Mouse (Mus musculus) forebrain, embryonic 10.5 days (tissue): ENCODE measurements around the gene Foxn2. TPM values are rescaled to one million over a fixed set of nuclear protein-coding genes. Genes with fewer than 3 reads are reported as not detected.
"Not testable (repeated sequence)": the region's sequence is repeated elsewhere in the genome, so short reads cannot be mapped to it uniquely, and the experiment has no call there.

Experiments used
- DNase-seq: peaks from one replicate; pipeline ENCODE4 v3.0.0-alpha.2; 2017; ENCODE audit warnings: low spot score; ENCODE audit errors: extremely low spot score
- H3K27ac ChIP-seq: fragments of 300-500 bp; sonication (generic); 2 replicates; pipeline ENCODE4 v1.5.1; 2016; ENCODE audit warnings: mild to moderate bottlenecking
- H3K27me3 ChIP-seq: fragments of 300-500 bp; sonication (generic); 2 replicates; pipeline ENCODE4 v1.6.1; 2016; ENCODE audit warnings: mild to moderate bottlenecking; ENCODE audit not compliant: poor library complexity, severe bottlenecking
- H3K36me3 ChIP-seq: fragments of 300-500 bp; sonication (generic); replicated peaks from 2 replicates; pipeline ENCODE4 v1.6.1; 2016; ENCODE audit warnings: mild to moderate bottlenecking, moderate library complexity
- H3K4me1 ChIP-seq: fragments of 300-500 bp; sonication (generic); 2 replicates; pipeline ENCODE4 v1.6.1; 2016
- H3K4me3 ChIP-seq: fragments of 300-500 bp; sonication (generic); 2 replicates; pipeline ENCODE4 v1.5.1; 2016; ENCODE audit warnings: mild to moderate bottlenecking, moderate library complexity
- H3K9me3 ChIP-seq: fragments of 300-500 bp; sonication (generic); 2 replicates; pipeline ENCODE4 v1.6.1; 2016; ENCODE audit warnings: mild to moderate bottlenecking, moderate library complexity
- WGBS: fragments of 180-500 bp; shearing (Covaris S2); methylation state at CpG from one replicate; pipeline ENCODE4 v1.1.7; 2016; 5-methylcytosine and 5-hydroxymethylcytosine counted together
- polyA plus RNA-seq: library from polyadenylated mRNA; unstranded; fragments of >200 nt; fragmentation: Nextera tagmentation; extraction: Ambion mirVana; gene quantifications from 2 replicates; pipeline ENCODE4 v1.2.1, GENCODE M21; 2016

The Foxn2 gene
- polyA plus RNA-seq, 1 experiment from 2014 or later, result 14.5 TPM

GRCm38 (mm10) chr17:88430719-88431118 is 9.8 kb upstream of the Foxn2 start:
- no peaks in the 10 kb centered on the region for H3K27me3 ChIP-seq
- no peaks in the 10 kb centered on the region for H3K4me1 ChIP-seq
- no peaks in the 10 kb centered on the region for H3K9me3 ChIP-seq
- WGBS, result 87% methylated on average over 2 of the region's 2 CpGs
- no peaks in the 10 kb centered on the region for H3K36me3 ChIP-seq
- H3K4me3 ChIP-seq, result no peak overlapping the region
- H3K27ac ChIP-seq, result no peak overlapping the region
- DNase-seq, result no peak

DNA sequence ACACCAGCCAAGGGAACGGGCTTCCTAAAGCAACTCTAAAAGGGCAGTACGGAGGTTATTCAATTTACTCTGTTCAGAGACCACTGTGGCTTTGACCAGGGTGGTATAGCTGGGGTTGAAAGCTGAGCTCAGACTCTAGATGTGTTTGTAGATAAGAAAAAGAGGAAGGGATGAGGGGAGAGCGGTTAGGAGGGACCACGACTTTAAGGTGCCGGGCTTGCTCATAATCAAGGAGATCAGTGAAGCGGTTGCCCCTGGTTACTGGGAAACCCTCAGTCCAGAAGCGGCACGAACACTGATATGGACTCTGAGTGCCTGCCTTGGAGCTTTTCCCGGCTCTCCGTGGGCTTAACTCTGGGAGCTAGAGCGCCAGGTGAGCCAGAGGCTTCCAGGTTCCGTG is 9.0 kb upstream of the Foxn2 start:
- Histone ChIP-seq H3K9me3 (no peaks in the 10 kb centered on the region), H3K27ac (no peak overlapping the region), H3K27me3 (no peaks in the 10 kb centered on the region), H3K4me1 (no peaks in the 10 kb centered on the region), H3K36me3 (no peaks in the 10 kb centered on the region), H3K4me3 (no peak overlapping the region)
- DNase-seq, result no peak
- WGBS, result 92% methylated on average over 12 of the region's 12 CpGs

- 91% methylated on average over 10 of the region's 10 CpGs for WGBS
- H3K27ac ChIP-seq, result no peak overlapping the region
- no peak for DNase-seq
- H3K9me3 ChIP-seq, result no peaks in the 10 kb centered on the region
- no peaks in the 10 kb centered on the region for H3K27me3 ChIP-seq
- H3K4me3 ChIP-seq, result no peak overlapping the region
- H3K4me1 ChIP-seq, result no peaks in the 10 kb centered on the region
- H3K36me3 ChIP-seq, result no peaks in the 10 kb centered on the region
Measured at GRCm38 (mm10) chr17:88431987-88432386, 8.5 kb upstream of the Foxn2 start.

DNA sequence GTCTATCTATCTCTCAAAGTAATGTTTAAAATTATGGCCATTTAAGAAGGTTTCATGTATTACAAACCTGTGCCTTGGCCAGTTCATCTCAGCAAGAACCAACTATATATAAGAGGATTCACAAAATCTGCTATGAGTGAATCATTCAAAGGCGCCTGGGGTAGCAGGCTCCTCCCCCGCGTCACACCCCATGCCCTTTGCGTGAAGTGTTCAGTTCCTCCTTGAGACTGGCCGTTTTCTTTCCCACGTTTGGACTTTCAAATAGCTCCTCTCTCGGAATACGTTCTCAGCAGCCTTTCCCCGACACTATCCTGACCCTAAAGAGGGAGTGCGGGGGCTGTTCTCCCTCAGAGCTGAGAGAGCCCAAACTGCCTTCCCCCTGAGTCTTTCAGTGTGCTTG is 5.2 kb upstream of the Foxn2 start:
- peaks cover 16% of the 10 kb centered on the region for H3K27me3 ChIP-seq
- WGBS, result 85% methylated on average over 10 of the region's 10 CpGs
- DNase-seq, result no peak
- H3K36me3 ChIP-seq, result no peaks in the 10 kb centered on the region
- H3K9me3 ChIP-seq, result no peaks in the 10 kb centered on the region
- peaks cover 7% of the 10 kb centered on the region; the same call in 1 of the 2 replicates for H3K4me1 ChIP-seq
- no peak overlapping the region for H3K27ac ChIP-seq
- no peak overlapping the region for H3K4me3 ChIP-seq

DNA sequence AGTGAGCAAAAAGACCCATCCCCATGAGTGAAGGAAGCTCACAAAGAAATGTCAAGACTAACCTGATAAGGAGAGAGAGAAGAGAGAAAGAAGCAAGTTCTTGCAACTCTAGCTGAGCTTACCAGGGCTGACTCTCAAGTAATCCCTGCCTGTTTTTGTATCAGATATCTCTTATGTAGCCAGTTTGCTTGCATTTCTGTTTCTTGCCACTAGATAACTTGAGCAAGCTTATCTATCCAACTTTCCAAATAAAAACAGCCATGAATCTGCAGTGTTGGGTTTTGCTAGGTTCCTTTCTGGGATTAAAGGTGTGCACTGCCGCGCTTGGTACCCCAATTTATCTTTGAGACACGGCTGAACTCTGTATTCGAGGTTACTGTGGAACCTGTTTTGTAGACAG is 4.2 kb upstream of the Foxn2 start:
- no peaks in the 10 kb centered on the region for H3K9me3 ChIP-seq
- 88% methylated on average over 4 of the region's 4 CpGs for WGBS
- no peak for DNase-seq
- H3K4me1 ChIP-seq, result peaks cover 7% of the 10 kb centered on the region; the same call in 1 of the 2 replicates
- peaks cover 16% of the 10 kb centered on the region for H3K27me3 ChIP-seq
- no peak overlapping the region for H3K4me3 ChIP-seq
- no peak overlapping the region for H3K27ac ChIP-seq
- no peaks in the 10 kb centered on the region for H3K36me3 ChIP-seq

DNA sequence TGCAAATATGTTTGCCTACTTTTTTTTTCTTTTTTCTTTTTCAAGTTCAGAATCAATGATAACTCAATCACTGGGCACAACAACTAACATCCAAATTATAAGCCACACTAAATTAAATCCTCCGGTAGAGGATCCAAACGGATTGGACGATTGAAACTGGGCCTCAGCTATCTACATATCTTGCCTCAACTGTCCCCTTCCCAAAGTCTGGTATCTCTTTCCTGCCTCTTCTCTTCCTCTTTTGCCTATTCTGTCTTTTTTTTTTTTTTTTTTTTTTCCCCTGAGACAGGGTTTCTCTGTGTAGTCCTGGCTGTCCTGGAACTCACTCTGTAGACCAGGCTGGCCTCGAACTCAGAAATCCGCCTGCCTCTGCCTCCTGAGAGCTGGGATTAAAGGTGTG is 3.8 kb upstream of the Foxn2 start:
- not testable (repeated sequence) for DNase-seq, H3K27ac ChIP-seq, H3K4me1 ChIP-seq, H3K36me3 ChIP-seq, H3K9me3 ChIP-seq, H3K4me3 ChIP-seq
- H3K27me3 ChIP-seq, result peaks cover 16% of the 10 kb centered on the region
- WGBS, result 86% methylated on average over 5 of the region's 5 CpGs

DNA sequence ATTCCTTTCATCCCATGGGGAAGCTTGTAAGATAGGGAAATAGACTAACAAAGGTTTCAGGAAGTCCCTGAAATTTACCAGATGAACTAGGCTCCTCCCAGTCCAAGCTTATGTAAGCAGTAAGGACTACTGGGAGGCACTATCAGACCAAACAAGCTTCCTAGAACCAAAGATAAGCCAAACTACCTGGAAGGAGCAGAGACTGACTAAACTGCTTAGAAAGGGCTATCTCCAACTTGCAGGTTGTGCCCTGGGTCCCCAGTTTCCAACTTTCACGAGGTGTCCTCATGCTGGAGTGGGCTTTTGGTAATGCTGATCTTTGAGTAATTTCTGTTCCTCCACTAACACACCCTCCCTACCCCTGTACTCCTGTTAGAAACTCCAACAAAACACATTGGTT is 3.1 kb upstream of the Foxn2 start:
- Histone ChIP-seq H3K36me3 (no peaks in the 10 kb centered on the region), H3K9me3 (no peaks in the 10 kb centered on the region), H3K27ac (no peak overlapping the region), H3K27me3 (peaks cover 16% of the 10 kb centered on the region), H3K4me3 (no peak overlapping the region), H3K4me1 (peaks cover 13% of the 10 kb centered on the region)
- no peak for DNase-seq
- 82% methylated on average over 1 of the region's 1 CpGs for WGBS

GRCm38 (mm10) chr17:88439536-88440050 is 918 bp upstream of the Foxn2 start:
- 90% methylated on average over 12 of the region's 12 CpGs for WGBS
- peak overlapping the region; percentile 91 for H3K4me3 ChIP-seq
- no peaks in the 10 kb centered on the region; the same call in 1 of the 2 replicates for H3K36me3 ChIP-seq
- H3K9me3 ChIP-seq, result no peaks in the 10 kb centered on the region
- DNase-seq, result no peak
- peaks cover 16% of the 10 kb centered on the region for H3K27me3 ChIP-seq
- H3K27ac ChIP-seq, result peak overlapping the region; percentile 97; the same call in 1 of the 2 replicates
- peaks cover 21% of the 10 kb centered on the region for H3K4me1 ChIP-seq

DNA sequence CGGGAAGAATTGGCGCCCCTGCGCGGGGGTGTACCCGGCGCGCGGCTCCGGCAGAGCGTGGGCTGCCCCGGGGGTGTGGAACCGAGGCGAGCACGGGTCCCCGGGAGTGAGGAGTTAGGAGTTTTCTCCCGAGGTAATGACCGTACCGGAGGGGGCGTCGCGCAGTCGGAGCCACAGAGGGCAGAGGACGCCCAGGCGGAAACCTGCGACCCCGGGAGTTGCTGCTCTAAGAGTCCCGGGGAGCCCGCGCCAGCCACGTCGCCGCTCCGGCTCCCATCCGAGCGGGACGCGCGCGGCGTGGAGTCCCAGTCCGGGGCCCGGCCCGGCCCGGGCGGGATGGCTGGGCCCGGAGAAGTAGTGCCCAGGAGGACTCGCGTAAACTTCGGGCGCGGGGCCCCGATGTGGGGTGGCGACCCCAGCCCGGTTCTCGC is 505 bp downstream of the Foxn2 start:
- peak overlapping the region; percentile 91 for H3K4me3 ChIP-seq
- peaks cover 21% of the 10 kb centered on the region for H3K4me1 ChIP-seq
- no peaks in the 10 kb centered on the region for H3K9me3 ChIP-seq
- peak overlapping the region; percentile 97 for H3K27ac ChIP-seq
- under 1% methylated on average over 46 of the region's 55 CpGs for WGBS
- H3K27me3 ChIP-seq, result peaks cover 16% of the 10 kb centered on the region
- no peaks in the 10 kb centered on the region; the same call in 1 of the 2 replicates for H3K36me3 ChIP-seq
- DNase-seq, result peak; percentile 67

GRCm38 (mm10) chr17:88441432-88442174 is 1.1 kb downstream of the Foxn2 start:
- DNase-seq, result peak; percentile 84
- Histone ChIP-seq H3K4me1 (peaks cover 21% of the 10 kb centered on the region), H3K27me3 (peaks cover 16% of the 10 kb centered on the region), H3K27ac (peak overlapping the region; percentile 97), H3K4me3 (peak overlapping the region; percentile 91), H3K9me3 (no peaks in the 10 kb centered on the region), H3K36me3 (no peaks in the 10 kb centered on the region; the same call in 1 of the 2 replicates)
- WGBS, result under 1% methylated on average over 48 of the region's 48 CpGs

GRCm38 (mm10) chr17:88442661-88443060 is 2.1 kb downstream of the Foxn2 start:
- 87% methylated on average over 6 of the region's 6 CpGs for WGBS
- Histone ChIP-seq H3K4me1 (peaks cover 21% of the 10 kb centered on the region), H3K4me3 (peak overlapping the region; percentile 91)

DNA sequence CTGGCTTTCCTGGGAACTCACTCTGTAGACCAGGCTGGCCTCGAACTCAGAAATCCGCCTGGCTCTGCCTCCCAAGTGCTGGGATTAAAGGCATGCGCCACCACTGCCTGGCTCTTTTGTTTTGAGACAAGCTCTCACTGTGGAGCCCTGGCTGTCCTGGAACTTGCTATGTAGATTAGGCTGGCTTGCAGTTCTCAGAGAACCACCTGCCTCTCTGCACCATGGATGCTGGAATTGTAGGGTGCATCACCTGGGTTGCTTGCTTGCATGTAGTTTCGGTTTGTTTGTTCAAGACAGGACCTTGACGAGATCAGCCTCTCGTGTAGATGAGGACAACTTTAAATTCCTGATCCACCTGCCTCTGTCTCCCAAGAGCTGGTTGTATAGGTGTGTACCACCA is 2.7 kb downstream of the Foxn2 start:
- no peak overlapping the region for H3K27ac ChIP-seq
- no peaks in the 10 kb centered on the region for H3K9me3 ChIP-seq
- 94% methylated on average over 6 of the region's 6 CpGs for WGBS
- H3K27me3 ChIP-seq, result peaks cover 16% of the 10 kb centered on the region
- no peak for DNase-seq
- no peaks in the 10 kb centered on the region; the same call in 1 of the 2 replicates for H3K36me3 ChIP-seq
- H3K4me1 ChIP-seq, result peaks cover 21% of the 10 kb centered on the region
- no peak overlapping the region for H3K4me3 ChIP-seq

More at GRCm38 (mm10) chr17:88442661-88443060, 2.1 kb downstream of the Foxn2 start:
- H3K9me3 ChIP-seq, result no peaks in the 10 kb centered on the region
- no peak for DNase-seq
- no peaks in the 10 kb centered on the region; the same call in 1 of the 2 replicates for H3K36me3 ChIP-seq
- H3K27me3 ChIP-seq, result peaks cover 16% of the 10 kb centered on the region
- H3K27ac ChIP-seq, result no peak overlapping the region

DNA sequence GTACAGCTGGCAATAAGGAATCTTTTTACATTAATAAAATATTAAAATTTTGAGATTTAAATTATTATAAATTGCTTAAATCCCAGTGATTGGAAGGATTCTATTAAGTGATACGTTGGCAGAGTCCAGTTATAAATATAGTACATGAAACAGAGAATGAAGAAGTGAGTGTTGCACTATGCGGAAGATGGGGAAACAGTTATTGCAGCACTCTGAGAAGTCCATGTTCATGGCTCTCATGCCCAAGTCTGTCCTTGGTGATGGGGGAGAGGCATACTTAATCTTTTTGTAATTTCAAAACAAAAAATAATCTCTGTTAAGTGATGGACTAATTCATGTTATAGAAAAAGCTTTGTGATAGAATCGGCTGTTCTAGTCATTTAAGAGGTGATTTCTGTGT is 17.6 kb downstream of the Foxn2 start:
- Histone ChIP-seq H3K27ac (no peak overlapping the region), H3K4me3 (no peak overlapping the region), H3K4me1 (no peaks in the 10 kb centered on the region), H3K9me3 (peaks cover 4% of the 10 kb centered on the region; the same call in 1 of the 2 replicates), H3K36me3 (peaks cover 11% of the 10 kb centered on the region), H3K27me3 (no peaks in the 10 kb centered on the region)
- no peak for DNase-seq
- 95% methylated on average over 3 of the region's 3 CpGs for WGBS
